Mouse (Mus musculus) C2C12 (cell line): Measurements from ENCODE around the gene Pdcd1lg2.

Experiments used
- MAX ChIP-seq: IDR thresholded peaks from one replicate; pipeline ENCODE4 v1.6.1; 2011; ENCODE audit warnings: mild to moderate bottlenecking, control low read depth
- USF1 ChIP-seq: IDR thresholded peaks from one replicate; pipeline ENCODE4 v1.6.1; 2011; ENCODE audit warnings: low read depth, mild to moderate bottlenecking, control low read depth, moderate library complexity

DNA sequence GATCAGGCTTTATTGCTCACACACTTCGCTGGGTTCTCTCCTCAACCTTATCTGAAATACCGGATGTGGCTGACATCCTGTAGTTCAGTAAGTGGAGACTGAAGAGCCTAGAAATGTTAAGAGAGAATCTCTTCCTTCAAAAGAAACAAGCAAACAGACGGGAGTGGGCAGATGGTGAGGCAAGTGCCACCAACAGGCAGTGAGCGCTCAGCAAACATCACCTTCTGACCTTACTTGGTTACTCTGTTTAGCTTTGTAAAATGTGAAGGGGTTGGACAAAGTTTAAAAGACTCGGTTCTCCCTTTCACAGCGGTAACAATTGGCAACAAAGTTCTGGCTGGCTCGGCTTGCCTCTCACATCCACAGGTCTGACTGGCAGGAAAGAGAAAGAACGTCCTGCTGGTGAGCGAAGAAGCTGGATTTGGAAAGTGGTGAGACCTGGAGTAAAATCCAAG is 8.0 kb downstream of the Pdcd1lg2 start:
- no peak for TF ChIP-seq MAX
- no peak for TF ChIP-seq USF1
